Mouse (Mus musculus): Measurements from ENCODE around the gene Caskin2.

DNA sequence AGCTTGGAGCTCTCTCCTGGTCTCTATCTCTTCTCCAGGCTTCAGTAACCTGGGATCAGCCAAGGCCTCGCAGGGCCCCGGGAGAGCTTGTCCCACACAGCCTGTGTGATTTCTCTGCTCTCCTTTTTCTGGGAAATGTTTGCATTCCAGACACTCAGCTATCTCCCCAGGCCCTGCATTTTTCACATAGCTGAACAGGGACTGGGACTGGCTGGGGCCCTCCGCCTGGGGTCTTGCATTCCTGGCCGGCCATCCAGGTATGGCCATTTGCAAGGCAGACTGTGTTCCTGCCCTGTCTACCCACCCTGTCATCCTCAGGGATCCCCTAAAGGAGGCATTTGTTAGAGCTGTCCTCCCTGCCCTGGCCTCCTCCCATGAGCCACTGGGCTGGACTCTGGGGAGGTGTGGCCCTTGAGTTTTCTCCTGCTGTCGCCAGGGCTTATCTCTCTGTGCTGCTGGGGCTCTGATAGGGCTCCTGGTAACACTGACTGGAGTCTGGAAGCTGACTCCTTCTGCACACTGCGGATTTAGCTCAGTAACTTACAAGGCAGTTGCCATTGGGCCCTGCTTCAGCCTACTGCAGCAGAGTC, 28.6 kb upstream of the Caskin2 start:
- TF ChIP-seq POLR2A (IDR thresholded peaks at IDR 0.05; ENCODE audit: borderline replicate concordance, extremely low read depth, insufficient read depth, insufficient read length, poor library complexity, severe bottlenecking): no peak
- no peak for TF ChIP-seq CTCF (IDR thresholded peaks at IDR 0.05; ENCODE audit: borderline replicate concordance, extremely low read depth, insufficient read depth, insufficient read length)

Data from brain, embryonic 14.5 days (tissue).